Mouse (Mus musculus) stomach, embryonic 15.5 days (tissue): ENCODE results near the gene Rac2. TPM values are rescaled to one million over a fixed set of nuclear protein-coding genes. Genes with fewer than 3 reads are reported as not detected.

ENCODE experiments used
- ATAC-seq: fragments of 200-750 bp; cut with Nextera tagmentation; 2 replicates; pipeline ENCODE4 v1.8.0; 2017; ENCODE audit warnings: low read depth, moderate number of reproducible peaks, moderate TSS enrichment; ENCODE audit not compliant: insufficient read depth, low FRiP score
- H3K27ac ChIP-seq: fragments of 300-500 bp; sonication (generic); 2 replicates; pipeline ENCODE4 v1.5.1; 2015; ENCODE audit warnings: mild to moderate bottlenecking, inconsistent platforms
- H3K27me3 ChIP-seq: fragments of 300-500 bp; sonication (generic); replicated peaks from 2 replicates; pipeline ENCODE4 v1.6.1; 2015; ENCODE audit warnings: inconsistent platforms
- H3K36me3 ChIP-seq: fragments of 300-500 bp; sonication (generic); 2 replicates; pipeline ENCODE4 v1.6.1; 2015; ENCODE audit warnings: inconsistent platforms
- H3K4me1 ChIP-seq: fragments of 300-500 bp; sonication (generic); 2 replicates; pipeline ENCODE4 v1.6.1; 2015; ENCODE audit warnings: inconsistent platforms
- H3K4me2 ChIP-seq: fragments of 300-500 bp; sonication (generic); 2 replicates; pipeline ENCODE4 v1.6.1; 2015; ENCODE audit warnings: mild to moderate bottlenecking, inconsistent platforms
- H3K4me3 ChIP-seq: fragments of 300-500 bp; sonication (generic); replicated peaks from 2 replicates; pipeline ENCODE4 v1.5.1; 2015; ENCODE audit warnings: inconsistent platforms
- H3K9ac ChIP-seq: fragments of 300-500 bp; sonication (generic); 2 replicates; pipeline ENCODE4 v1.6.1; 2015; ENCODE audit warnings: inconsistent platforms
- H3K9me3 ChIP-seq: fragments of 300-500 bp; sonication (generic); 2 replicates; pipeline ENCODE4 v1.6.1; 2016; ENCODE audit warnings: inconsistent platforms
- WGBS: fragments of 180-500 bp; shearing (Covaris S2); methylation state at CpG from one replicate; pipeline ENCODE4 v1.1.7; 2015; 5-methylcytosine and 5-hydroxymethylcytosine counted together
- polyA plus RNA-seq: library from polyadenylated mRNA; unstranded; fragments of >200 nt; fragmentation: Nextera tagmentation; extraction: Ambion mirVana; gene quantifications from 2 replicates; pipeline ENCODE4 v1.2.1, GENCODE M21; 2015

Rac2 gene
- polyA plus RNA-seq, 1 experiment from 2014 or later: 36.5 TPM

- no peak for ATAC-seq
- no peaks in the 10 kb centered on the region for H3K9me3 ChIP-seq
- H3K36me3 ChIP-seq: no peaks in the 10 kb centered on the region
- H3K4me2 ChIP-seq: no peak overlapping the region
- H3K4me3 ChIP-seq: no peak overlapping the region
- 58% methylated on average over 7 of the region's 7 CpGs for WGBS
- 0 out of 2 replicates have a peak, but pooled peaks cover 4% of the 10 kb centered on the region for H3K4me1 ChIP-seq
- H3K27me3 ChIP-seq: no peaks in the 10 kb centered on the region
- H3K27ac ChIP-seq: no peak overlapping the region
- H3K9ac ChIP-seq: no peak overlapping the region
These were observed 60.6 kb downstream of the Rac2 start for GRCm38 (mm10) chr15:78511951-78512350.

DNA sequence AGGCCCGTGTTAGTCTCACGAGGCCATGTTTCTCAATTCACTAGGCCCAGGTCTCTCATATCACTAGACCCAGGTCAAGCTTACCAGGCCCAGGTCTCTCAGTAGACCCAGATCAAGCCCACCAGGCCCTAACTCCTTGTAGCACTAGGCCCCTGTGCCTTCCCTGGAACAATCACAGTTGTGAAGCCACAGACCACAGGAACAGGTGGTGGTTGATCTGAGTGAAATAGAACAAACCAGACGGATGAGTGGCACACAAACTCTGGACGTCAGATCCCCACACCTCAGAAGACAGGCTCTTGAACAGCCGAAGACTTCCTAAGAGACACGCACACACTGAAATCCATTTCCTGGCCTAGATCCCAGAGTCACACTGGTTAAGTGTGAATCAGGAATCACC, 61.8 kb downstream of the Rac2 start:
- Histone ChIP-seq H3K4me3 (no peak overlapping the region), H3K9ac (no peak overlapping the region), H3K27me3 (no peaks in the 10 kb centered on the region), H3K4me1 (0 out of 2 replicates have a peak, but pooled peaks cover 4% of the 10 kb centered on the region), H3K27ac (no peak overlapping the region), H3K9me3 (no peaks in the 10 kb centered on the region), H3K4me2 (no peak overlapping the region), H3K36me3 (no peaks in the 10 kb centered on the region)
- ATAC-seq: no peak
- 82% methylated on average over 6 of the region's 6 CpGs for WGBS

DNA sequence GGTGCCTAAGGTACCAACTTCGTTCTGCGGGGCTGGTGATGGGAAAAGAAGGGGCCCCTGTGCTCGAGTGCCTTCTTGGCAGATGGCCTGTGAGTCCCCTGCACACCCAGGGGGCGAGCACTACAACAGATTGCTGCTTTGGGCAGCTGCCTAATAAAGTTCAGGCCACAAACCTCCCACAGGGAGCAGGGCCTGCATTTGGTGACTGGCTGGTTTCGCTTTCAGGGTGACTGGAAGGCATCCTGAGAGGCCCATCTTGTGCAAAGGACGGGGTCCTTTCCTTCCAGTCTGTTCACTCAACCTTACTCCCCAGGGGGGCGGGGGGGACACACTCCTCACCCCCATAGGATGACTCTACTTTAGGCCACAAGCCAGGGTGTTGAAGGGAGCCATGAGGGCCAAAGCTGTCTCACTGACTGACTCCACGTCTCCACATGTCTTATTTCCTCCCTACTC, 62.4 kb downstream of the Rac2 start:
- no peak overlapping the region for H3K4me2 ChIP-seq
- H3K4me1 ChIP-seq: 0 out of 2 replicates have a peak, but pooled peaks cover 4% of the 10 kb centered on the region
- 62% methylated on average over 8 of the region's 8 CpGs for WGBS
- no peak overlapping the region for H3K9ac ChIP-seq
- no peaks in the 10 kb centered on the region for H3K9me3 ChIP-seq
- H3K27me3 ChIP-seq: no peaks in the 10 kb centered on the region
- no peak for ATAC-seq
- H3K36me3 ChIP-seq: no peaks in the 10 kb centered on the region
- no peak overlapping the region for H3K4me3 ChIP-seq
- no peak overlapping the region for H3K27ac ChIP-seq

DNA sequence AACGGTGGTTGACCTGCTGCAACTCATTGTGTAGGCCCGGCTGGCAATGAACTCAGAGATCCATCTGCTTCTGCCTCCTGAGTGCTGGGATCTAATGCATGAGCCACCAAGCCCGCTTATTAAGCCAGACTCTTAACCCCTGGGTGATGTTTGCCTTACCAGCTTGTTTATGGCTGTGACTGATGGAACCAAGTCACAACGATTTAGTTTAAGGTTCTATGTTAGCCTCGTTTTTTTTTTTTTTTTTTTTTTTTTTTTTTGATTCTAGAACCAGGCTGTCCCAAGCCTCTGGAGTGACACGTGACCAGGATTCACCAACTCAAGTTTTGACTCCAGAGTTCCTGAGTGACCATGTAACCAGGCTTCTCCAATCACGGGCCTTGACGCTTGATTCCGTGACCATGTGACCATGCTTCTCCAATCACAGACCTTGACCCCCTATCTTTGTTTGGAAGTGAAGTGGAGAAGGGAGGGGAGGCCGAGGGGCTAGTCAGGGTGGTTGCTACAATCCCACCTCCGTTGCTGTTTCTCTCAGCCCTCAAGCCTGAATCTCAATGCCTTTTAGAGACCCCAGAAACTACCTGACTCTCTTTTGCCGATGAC, 63.2 kb downstream of the Rac2 start:
- Histone ChIP-seq H3K36me3 (no peaks in the 10 kb centered on the region), H3K4me2 (0 out of 2 replicates have a peak overlapping the region, but pooled peaks have one; percentile 3), H3K4me1 (0 out of 2 replicates have a peak, but pooled peaks cover 4% of the 10 kb centered on the region), H3K9me3 (no peaks in the 10 kb centered on the region), H3K9ac (no peak overlapping the region), H3K27ac (no peak overlapping the region), H3K4me3 (no peak overlapping the region), H3K27me3 (no peaks in the 10 kb centered on the region)
- ATAC-seq: no peak
- WGBS: 48% methylated on average over 12 of the region's 12 CpGs

Other genes starting within 250 kb of the Rac2 start
- 2.7 and 3.7 TPM in 2 replicates for gene Csf2rb, start 247.0 kb downstream of the Rac2 start, polyA plus RNA-seq
- not detected in 2 replicates for gene Tex33, start 176.9 kb downstream of the Rac2 start, polyA plus RNA-seq
- gene Tst, start 166.9 kb downstream of the Rac2 start, polyA plus RNA-seq: 67.4 and 89.8 TPM in 2 replicates
- gene Mpst, start 166.4 kb downstream of the Rac2 start, polyA plus RNA-seq: 3.3 and 4.2 TPM in 2 replicates
- gene Kctd17, start 144.2 kb downstream of the Rac2 start, polyA plus RNA-seq: 35.4 and 40.6 TPM in 2 replicates
- 0.64 and 1.8 TPM in 2 replicates for gene Tmprss6, start 104.1 kb downstream of the Rac2 start, polyA plus RNA-seq
- 0.53 and 0.69 TPM in 2 replicates for gene Il2rb, start 77.5 kb downstream of the Rac2 start, polyA plus RNA-seq
- 23.9 and 25.0 TPM in 2 replicates for gene C1qtnf6, start 41.4 kb downstream of the Rac2 start, polyA plus RNA-seq
- 0.18 and 0.44 TPM in 2 replicates for gene Sstr3, start 28.1 kb downstream of the Rac2 start, polyA plus RNA-seq
- 10.7 and 11.0 TPM in 2 replicates for gene Cyth4, start 24.3 kb upstream of the Rac2 start, polyA plus RNA-seq
- gene Elfn2, start 146.0 kb upstream of the Rac2 start, polyA plus RNA-seq: 0.10 and 0.12 TPM in 2 replicates
- 18.0 and 21.1 TPM in 2 replicates for gene Mfng, start 200.7 kb upstream of the Rac2 start, polyA plus RNA-seq
- 6.6 and 7.6 TPM in 2 replicates for gene Card10, start 230.3 kb upstream of the Rac2 start, polyA plus RNA-seq